Mouse (Mus musculus) lung, adult 18-20 months (tissue): ENCODE results near the gene Fam198b.
"Not testable (repeated sequence)": the region's sequence is repeated elsewhere in the genome, so short reads cannot be mapped to it uniquely, and the experiment has no call there.

Experiments used
- DNase-seq, 2 experiments: peaks; one replicate each; pipeline ENCODE4 v3.0.0; 2022; ENCODE audit warnings: mixed read lengths in 2 of 2

Fam198b gene

GRCm38 (mm10) chr3:79925950-79926697, 41.8 kb downstream of the Fam198b start:
- DNase-seq: no peak

- no peak for DNase-seq
Observed at GRCm38 (mm10) chr3:79927050-79927449, 42.7 kb downstream of the Fam198b start.

DNA sequence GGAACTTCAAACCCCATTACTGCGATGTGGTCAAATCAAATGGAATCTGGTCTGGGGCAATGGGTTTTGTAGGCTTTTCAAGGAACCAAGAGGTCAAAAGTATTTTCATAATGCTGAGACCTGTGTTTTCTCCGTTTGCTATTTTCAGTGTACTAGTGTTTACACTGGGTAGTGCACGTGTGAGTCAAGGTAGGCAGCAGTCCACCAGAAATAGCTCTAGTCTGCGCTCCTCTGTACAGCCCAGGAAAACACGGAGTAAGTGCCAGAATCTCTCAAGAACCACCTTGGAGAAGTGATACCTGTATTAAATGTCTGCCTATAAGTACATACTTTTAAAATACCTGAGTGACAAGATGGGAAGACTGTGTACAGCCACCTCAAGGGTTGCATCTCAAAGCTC, 44.1 kb downstream of the Fam198b start:
- no peak for DNase-seq

GRCm38 (mm10) chr3:79930141-79930744, 45.9 kb downstream of the Fam198b start:
- no peak for DNase-seq

- DNase-seq: peak; percentile 50 to 60
Observed at GRCm38 (mm10) chr3:79936213-79936612, 51.9 kb downstream of the Fam198b start.

- no peak for DNase-seq
Observed at GRCm38 (mm10) chr3:79936730-79937447, 52.6 kb downstream of the Fam198b start.

DNA sequence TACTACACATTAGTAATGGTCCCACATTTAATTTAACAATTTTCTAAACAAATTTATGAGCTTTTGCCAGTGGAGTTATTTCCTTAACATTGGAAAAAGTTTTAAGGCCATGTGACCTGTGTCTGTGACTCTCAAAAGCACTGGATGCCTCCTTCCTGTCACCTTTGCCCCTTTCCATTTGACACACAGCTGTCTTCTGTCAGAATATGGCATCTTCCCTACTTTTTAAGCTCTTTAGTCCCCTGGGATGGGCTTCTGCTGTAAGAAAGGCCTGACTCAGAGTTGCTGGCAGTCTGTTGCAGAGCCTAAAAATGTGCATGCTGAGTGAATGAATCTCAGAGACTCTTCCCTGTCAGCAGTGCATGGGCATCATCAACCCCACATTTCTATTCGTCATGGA, 63.4 kb downstream of the Fam198b start:
- peak; percentile 13 to 45 for DNase-seq

DNA sequence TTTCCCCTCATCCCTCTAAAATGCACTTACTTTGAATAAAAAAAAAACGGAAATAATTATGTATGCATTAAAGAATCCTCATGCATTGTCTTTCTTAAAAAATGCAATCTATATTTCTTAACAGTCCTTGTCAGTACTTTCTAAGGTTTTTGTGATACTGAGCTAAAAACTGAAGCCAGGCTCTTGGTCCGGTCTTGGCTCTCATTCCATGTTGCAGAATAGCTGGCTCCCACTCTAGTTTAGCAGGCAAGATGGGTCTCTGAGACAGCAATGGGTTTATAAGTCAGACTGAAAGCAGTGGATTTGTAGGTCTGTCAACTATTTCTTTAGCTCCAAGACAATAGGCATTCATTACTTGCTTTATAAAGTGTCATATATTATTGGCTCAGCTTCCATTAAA, 63.8 kb downstream of the Fam198b start:
- no peak for DNase-seq

GRCm38 (mm10) chr3:79953164-79953759, 68.9 kb downstream of the Fam198b start:
- no peak for DNase-seq

- no peak for DNase-seq
Observed at GRCm38 (mm10) chr3:79955262-79955661, 70.9 kb downstream of the Fam198b start.

- no peak for DNase-seq
Observed at GRCm38 (mm10) chr3:79956792-79957191, 72.5 kb downstream of the Fam198b start.

DNA sequence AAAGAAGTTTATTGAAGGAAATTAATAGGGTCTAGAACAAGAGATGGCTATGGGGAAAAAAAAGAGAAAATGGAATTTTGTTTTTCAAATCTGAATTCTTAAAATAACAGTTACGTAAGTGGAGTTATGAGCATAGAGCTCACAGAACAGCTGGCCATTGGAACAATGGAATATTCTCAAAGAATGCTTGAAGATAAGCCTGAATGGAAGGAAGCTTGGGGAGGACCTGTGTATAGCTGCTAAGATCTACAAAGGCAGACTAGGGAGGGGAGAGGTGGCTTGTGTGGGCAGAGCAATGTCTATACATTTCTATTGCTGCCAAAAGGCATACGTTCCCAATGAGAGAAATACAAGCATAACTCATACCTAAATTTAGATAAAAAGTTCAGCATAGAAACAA, 73.4 kb downstream of the Fam198b start:
- no peak for DNase-seq

DNA sequence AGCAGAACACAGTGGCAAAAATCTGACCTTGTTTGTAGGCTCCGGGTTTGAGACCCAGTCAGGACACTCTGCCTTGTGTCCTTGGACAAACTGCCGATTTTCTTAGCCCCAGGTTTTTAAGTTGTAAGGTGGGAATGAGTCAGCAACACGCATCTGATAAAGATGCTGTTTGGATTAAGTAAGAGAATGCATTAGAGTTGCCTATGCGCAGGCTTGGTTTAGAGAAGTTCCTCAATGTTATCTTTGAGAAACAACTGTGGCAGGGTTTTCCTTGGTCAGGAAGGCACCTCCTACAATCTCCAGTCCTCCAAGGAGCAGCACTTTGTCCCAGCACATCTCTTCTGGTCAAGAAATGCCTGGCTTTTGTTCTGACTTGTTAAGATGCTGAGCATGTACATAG, 82.4 kb downstream of the Fam198b start:
- DNase-seq: no peak

DNA sequence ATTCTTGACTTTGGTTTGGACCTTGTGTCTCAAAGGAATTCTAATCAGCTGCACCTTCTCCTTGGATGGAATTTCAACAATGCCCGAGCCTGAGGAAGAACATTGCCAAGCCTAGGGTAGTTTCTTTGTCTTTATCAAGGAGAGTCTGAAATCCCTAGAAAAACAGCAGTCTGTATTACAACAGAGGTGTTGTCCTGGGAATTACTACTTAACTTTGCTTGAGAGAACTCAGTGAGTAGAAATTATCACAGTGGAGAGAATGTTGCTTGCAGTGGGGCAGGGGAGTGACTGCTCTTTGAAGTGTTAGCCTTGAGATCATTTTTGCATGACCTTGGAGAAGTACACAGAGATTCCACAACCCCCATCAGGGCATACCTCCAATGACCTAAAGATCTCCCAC, 83.0 kb downstream of the Fam198b start:
- no peak for DNase-seq

GRCm38 (mm10) chr3:79968426-79968825, 84.1 kb downstream of the Fam198b start:
- no peak for DNase-seq

DNA sequence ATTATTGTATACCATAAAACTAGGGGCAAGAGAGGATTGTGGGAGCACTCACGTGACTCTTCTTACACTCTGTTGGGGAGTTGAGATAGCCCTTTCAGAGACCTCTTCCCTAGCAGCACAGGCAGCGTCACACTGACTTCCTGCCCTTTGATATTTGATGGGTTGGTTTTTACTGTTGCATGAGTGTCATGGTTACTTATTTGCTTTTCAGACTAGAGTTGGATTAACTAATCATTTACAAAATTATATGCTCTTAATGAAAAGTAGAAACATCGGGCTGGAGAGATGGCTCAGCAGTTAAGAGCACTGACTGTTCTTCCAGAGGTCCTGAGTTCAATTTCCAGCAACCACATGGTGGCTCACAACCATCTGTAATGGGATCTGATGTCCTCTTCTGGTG, 85.2 kb downstream of the Fam198b start:
- DNase-seq: not testable (repeated sequence)

DNA sequence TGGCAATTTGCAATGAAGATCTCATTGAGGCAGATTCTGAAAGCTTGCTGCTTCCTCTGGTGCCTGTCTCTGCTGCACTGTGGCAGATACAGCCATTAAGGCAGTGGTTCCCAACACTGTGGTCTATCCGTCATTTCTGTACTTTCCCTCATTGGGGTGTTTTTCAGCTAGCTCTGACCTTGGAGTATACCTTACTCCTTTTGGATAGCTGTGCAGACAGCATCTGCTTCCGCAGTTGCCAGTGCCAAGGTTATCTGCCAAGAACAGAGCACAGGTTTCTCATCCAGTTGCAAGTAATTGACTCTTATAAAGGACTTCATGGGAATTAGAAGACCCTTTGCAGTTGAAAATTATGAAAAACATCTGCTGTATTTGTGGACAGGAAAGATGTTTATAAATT, 85.7 kb downstream of the Fam198b start:
- DNase-seq: peak in 1 of 2 experiments; percentile 16

GRCm38 (mm10) chr3:79970498-79970897, 86.2 kb downstream of the Fam198b start:
- DNase-seq: no peak

DNA sequence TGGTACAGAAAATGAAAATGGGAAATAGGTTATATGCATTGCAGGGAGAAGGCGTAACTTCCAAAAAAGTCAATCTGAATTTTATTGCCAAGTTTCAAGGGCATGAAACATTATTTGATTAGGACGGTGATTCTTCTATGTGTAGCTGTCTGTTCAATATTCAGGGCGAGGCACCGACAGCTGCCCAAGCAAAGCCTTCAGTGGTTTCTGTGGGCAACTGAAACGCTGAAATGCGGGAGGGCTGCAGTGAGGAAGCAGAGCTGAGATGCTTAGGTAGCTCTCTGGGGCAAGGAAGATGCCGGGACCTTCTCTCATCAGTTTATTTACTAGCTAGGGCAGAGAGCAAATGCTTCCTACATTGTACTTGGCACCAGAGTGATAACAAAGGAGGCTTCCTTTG, 87.2 kb downstream of the Fam198b start:
- DNase-seq: no peak

- DNase-seq: peak in 1 of 2 experiments; percentile 9
Observed at GRCm38 (mm10) chr3:79976786-79977185, 92.5 kb downstream of the Fam198b start.

GRCm38 (mm10) chr3:79977656-79978450, 93.5 kb downstream of the Fam198b start:
- peak; percentile 29 to 34 for DNase-seq

DNA sequence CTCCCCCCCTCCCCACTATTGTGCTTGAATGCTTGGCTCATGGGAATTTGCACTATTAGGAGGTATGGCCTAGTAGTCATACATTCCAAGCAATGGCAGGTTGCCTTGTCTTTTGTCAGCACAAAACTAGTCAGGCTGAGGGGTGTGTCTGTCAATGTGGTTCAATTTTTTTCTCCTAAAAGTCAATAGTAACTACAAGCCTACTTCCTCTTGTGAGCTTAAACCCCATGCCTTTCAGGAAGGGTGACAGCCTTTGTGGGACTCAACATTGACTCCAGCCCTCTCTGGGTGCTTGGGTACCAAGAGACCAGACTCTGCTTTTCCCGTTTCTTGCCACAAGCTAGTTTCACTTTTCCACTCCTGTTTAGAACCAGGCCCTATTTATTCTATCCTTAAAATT, 96.4 kb downstream of the Fam198b start:
- no peak for DNase-seq

DNA sequence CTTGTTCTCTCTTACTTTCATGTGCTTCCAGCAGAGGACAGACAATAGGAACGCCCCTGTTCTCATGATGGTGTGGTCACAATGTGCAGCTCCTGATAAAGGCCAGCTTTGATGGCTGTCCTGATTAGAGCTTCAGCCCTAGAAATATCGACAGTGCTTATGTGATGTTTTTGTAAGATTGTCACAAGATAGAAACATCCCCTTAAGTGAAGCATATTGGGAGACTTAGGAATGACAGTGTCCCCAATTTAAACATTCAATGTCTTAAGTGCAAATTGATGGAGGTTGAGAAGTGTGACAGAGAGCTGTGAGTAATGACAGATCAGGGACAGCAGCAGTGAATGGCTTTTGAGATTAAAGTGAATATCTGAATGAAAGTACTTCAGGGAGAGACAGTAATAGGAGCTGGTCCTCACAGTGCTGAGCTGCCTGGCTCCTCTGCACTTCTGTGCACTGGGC, 99.7 kb downstream of the Fam198b start:
- no peak for DNase-seq
